In genomic region chr10:61447581-61448353, GRCm38 (mm10) we compare ENCODE assay signal across 14 mouse cellular contexts. TPM values are rescaled to one million over a fixed set of nuclear protein-coding genes. Genes with fewer than 3 reads are reported as not detected.
DNase-seq lines count a peak whose midpoint lies in the region; ATAC-seq and TF ChIP-seq lines count a peak whose summit lies in the region.
"Had no signal": no experiment of that assay in that cellular context is flagged by ENCODE, and none has a peak within 500 bp of the region (broad histone marks: within the 10 kb centered on the region; RNA-seq: fewer than 3 reads in every experiment).

No protein-coding gene starts in this region.

- peak; percentile 59 for DNase-seq in adrenal gland, postnatal 10 days
- DNase-seq in adrenal gland, adult 2 months, result no peak
- no peak for DNase-seq in heart, postnatal 0 days (ENCODE audit: low spot score)
- DNase-seq in heart, postnatal 36 days, result no peak
- no peak for DNase-seq in testis, postnatal 10 days (ENCODE audit: low spot score)
- DNase-seq in layer of hippocampus, adult 18-20 months (ENCODE audit: low spot score in 2 of 2), result no peak
- DNase-seq: cerebellum, adult 2 months; kidney, adult 11 months had no signal

- H3K27ac ChIP-seq in heart, postnatal 0 days (ENCODE audit: low read depth), result peak overlapping the region; percentile 23
- peak overlapping the region; percentile 28; the same call in 1 of the 2 replicates for H3K27ac ChIP-seq in midbrain, embryonic 16.5 days (ENCODE audit: low read length)
- H3K27ac ChIP-seq in midbrain, embryonic 15.5 days, result no peak overlapping the region
- H3K27ac ChIP-seq: lung, embryonic 15.5 days had no signal

- no peaks in the 10 kb centered on the region for H3K27me3 ChIP-seq in heart, postnatal 0 days (ENCODE audit: control insufficient read depth, insufficient read depth, low read length)
- no peaks in the 10 kb centered on the region for H3K27me3 ChIP-seq in midbrain, embryonic 16.5 days (ENCODE audit: control insufficient read depth, insufficient read depth, low read depth, low read length)
- H3K27me3 ChIP-seq in midbrain, embryonic 15.5 days (replicated peaks), result no peaks in the 10 kb centered on the region
- H3K27me3 ChIP-seq: lung, embryonic 15.5 days had no signal

- H3K36me3 ChIP-seq in heart, postnatal 0 days (replicated peaks; ENCODE audit: control insufficient read depth, insufficient read depth, low read length), result no peaks in the 10 kb centered on the region
- no peaks in the 10 kb centered on the region for H3K36me3 ChIP-seq in midbrain, embryonic 16.5 days (ENCODE audit: control insufficient read depth, insufficient read depth, low read length)
- no peaks in the 10 kb centered on the region for H3K36me3 ChIP-seq in midbrain, embryonic 15.5 days (replicated peaks)

- no peaks in the 10 kb centered on the region for H3K9me3 ChIP-seq in heart, postnatal 0 days (replicated peaks; ENCODE audit: control insufficient read depth, low read length)
- H3K9me3 ChIP-seq in midbrain, embryonic 16.5 days (replicated peaks; ENCODE audit: control insufficient read depth, low read length, poor library complexity, severe bottlenecking), result no peaks in the 10 kb centered on the region
- H3K9me3 ChIP-seq in midbrain, embryonic 15.5 days, result no peaks in the 10 kb centered on the region
- H3K9me3 ChIP-seq: lung, embryonic 15.5 days had no signal

- ATAC-seq in heart, postnatal 0 days (ENCODE audit: insufficient read depth, low read depth), result no peak
- ATAC-seq in midbrain, embryonic 16.5 days, result no peak
- ATAC-seq in midbrain, embryonic 15.5 days (replicated peaks), result no peak

- no peak for TF ChIP-seq CTCF in heart, postnatal 0 days (IDR thresholded peaks at IDR 0.05; ENCODE audit: low read depth)

- WGBS in heart, postnatal 0 days, result 67% methylated on average over 10 of the region's 10 CpGs
- 77% methylated on average over 10 of the region's 10 CpGs for WGBS in midbrain, embryonic 16.5 days
- WGBS in midbrain, embryonic 15.5 days, result 73% methylated on average over 10 of the region's 10 CpGs

- H3K4me1 ChIP-seq in heart, postnatal 0 days (ENCODE audit: control insufficient read depth, insufficient read depth), result peaks cover 42% of the 10 kb centered on the region
- H3K4me1 ChIP-seq in midbrain, embryonic 16.5 days (ENCODE audit: control insufficient read depth, insufficient read depth, low read length), result peaks cover 55% of the 10 kb centered on the region
- H3K4me1 ChIP-seq in midbrain, embryonic 15.5 days, result peaks cover 82% of the 10 kb centered on the region

- H3K4me3 ChIP-seq in heart, postnatal 0 days (ENCODE audit: low read depth, low read length), result no peak overlapping the region
- no peak overlapping the region for H3K4me3 ChIP-seq in midbrain, embryonic 16.5 days (ENCODE audit: low read depth, low read length)
- H3K4me3 ChIP-seq in midbrain, embryonic 15.5 days, result no peak overlapping the region
- H3K4me3 ChIP-seq: erythroblast, embryonic 14.5 days; lung, embryonic 15.5 days had no signal

- 0 out of 2 replicates have a peak overlapping the region, but pooled peaks have one; percentile 11 for H3K4me2 ChIP-seq in heart, postnatal 0 days (ENCODE audit: low read depth, low read length)
- no peak overlapping the region for H3K4me2 ChIP-seq in midbrain, embryonic 16.5 days (ENCODE audit: low read length)
- H3K4me2 ChIP-seq in midbrain, embryonic 15.5 days, result no peak overlapping the region
- H3K4me2 ChIP-seq: lung, embryonic 15.5 days had no signal

- H3K9ac ChIP-seq in heart, postnatal 0 days (replicated peaks; ENCODE audit: low read depth, low read length), result no peak overlapping the region
- H3K9ac ChIP-seq in midbrain, embryonic 16.5 days (ENCODE audit: low read depth, low read length), result no peak overlapping the region
- H3K9ac ChIP-seq in midbrain, embryonic 15.5 days, result no peak overlapping the region
- H3K9ac ChIP-seq: lung, embryonic 15.5 days had no signal

- intact Hi-C loops in heart, postnatal 36 days (cut with DNase I), result loop anchor here (2.0 kb wide), 1 partner anchor 19 kb away; no protein-coding TSS in a partner anchor

- TF ChIP-seq EP300 in heart, postnatal 0 days (IDR thresholded peaks at IDR 0.05; ENCODE audit: low read depth), result no peak

RNA-seq across cellular contexts. Expression of gene Eif4ebp2, which starts 4.7 kb away (rescaled TPM):
- total RNA-seq in adrenal gland, postnatal 10 days (2021), result 100 to 1,000 TPM; 116 to 127 TPM
- 10 to 100 TPM; 94.9 to 96.2 TPM for total RNA-seq in adrenal gland, adult 2 months (2021)
- polyA plus RNA-seq in adrenal gland, adult 2 months (2012; rRNA removed), result 68.1 and 88.7 TPM in 2 replicates
- 14.7 and 24.4 TPM in 2 replicates for total RNA-seq in heart, postnatal 0 days (2014; rRNA removed; ENCODE audit: low replicate concordance)
- polyA plus RNA-seq in heart, postnatal 0 days (2015; fragmentation: Nextera tagmentation; extraction: Ambion mirVana), result 38.7 and 40.0 TPM in 2 replicates
- total RNA-seq in heart, postnatal 36 days (2021), result 10 to 100 TPM; 65.4 to 74.1 TPM
- polyA plus RNA-seq in midbrain, embryonic 16.5 days (2015; fragmentation: Nextera tagmentation; extraction: Ambion mirVana), result 36.9 and 49.2 TPM in 2 replicates
- 65.8 and 71.3 TPM in 2 replicates for polyA plus RNA-seq in midbrain, embryonic 15.5 days (2015; fragmentation: Nextera tagmentation; extraction: Ambion mirVana)
- total RNA-seq in layer of hippocampus, adult 18-20 months (2021), result 10 to 100 TPM; 55.7 to 56.2 TPM

RNA-seq across cellular contexts. Expression of gene Lrrc20, which starts 27.8 kb away (rescaled TPM):
- 10 to 100 TPM; 10.8 to 13.6 TPM for total RNA-seq in adrenal gland, postnatal 10 days (2021)
- 10 to 100 TPM; 15.9 to 17.8 TPM for total RNA-seq in adrenal gland, adult 2 months (2021)
- polyA plus RNA-seq in adrenal gland, adult 2 months (2012; rRNA removed), result 17.5 and 21.7 TPM in 2 replicates
- total RNA-seq in heart, postnatal 0 days (2014; rRNA removed; ENCODE audit: low replicate concordance), result 13.9 and 15.2 TPM in 2 replicates
- polyA plus RNA-seq in heart, postnatal 0 days (2015; fragmentation: Nextera tagmentation; extraction: Ambion mirVana), result 12.9 and 13.9 TPM in 2 replicates
- total RNA-seq in heart, postnatal 36 days (2021), result 10 to 100 TPM; 29.5 to 31.6 TPM
- polyA plus RNA-seq in midbrain, embryonic 16.5 days (2015; fragmentation: Nextera tagmentation; extraction: Ambion mirVana), result 14.6 and 15.7 TPM in 2 replicates
- 18.1 TPM in 2 replicates for polyA plus RNA-seq in midbrain, embryonic 15.5 days (2015; fragmentation: Nextera tagmentation; extraction: Ambion mirVana)
- 10 to 100 TPM; 23.2 to 25.2 TPM for total RNA-seq in layer of hippocampus, adult 18-20 months (2021)

RNA-seq across cellular contexts. Expression of gene Nodal, which starts 30.0 kb away (rescaled TPM):
- under 1 TPM in 1 of 2 experiments, not detected in 1; 0.36 TPM for total RNA-seq in adrenal gland, postnatal 10 days (2021)
- not detected for total RNA-seq in adrenal gland, adult 2 months (2021)
- 0.04 TPM in 1 of 2 replicates, not detected in the other for polyA plus RNA-seq in adrenal gland, adult 2 months (2012; rRNA removed)
- total RNA-seq in heart, postnatal 0 days (2014; rRNA removed; ENCODE audit: low replicate concordance), result 0.12 TPM in 1 of 2 replicates, not detected in the other
- polyA plus RNA-seq in heart, postnatal 0 days (2015; fragmentation: Nextera tagmentation; extraction: Ambion mirVana), result 0.23 and 0.45 TPM in 2 replicates
- total RNA-seq in heart, postnatal 36 days (2021), result under 1 TPM in 1 of 2 experiments, not detected in 1; 0.11 TPM
- 0.30 and 0.48 TPM in 2 replicates for polyA plus RNA-seq in midbrain, embryonic 16.5 days (2015; fragmentation: Nextera tagmentation; extraction: Ambion mirVana)
- polyA plus RNA-seq in midbrain, embryonic 15.5 days (2015; fragmentation: Nextera tagmentation; extraction: Ambion mirVana), result 0.10 and 0.28 TPM in 2 replicates
- under 1 TPM in 1 of 2 experiments, not detected in 1; 0.20 TPM for total RNA-seq in layer of hippocampus, adult 18-20 months (2021)
- total RNA-seq: layer of hippocampus, postnatal 10 days; megakaryocyte-erythroid progenitor cell, adult 5-6 weeks had no signal
